Mouse (Mus musculus) testis, adult 2 months (tissue): ENCODE measurements around the gene 1700001C19Rik.
"Not testable (repeated sequence)": the region's sequence is repeated elsewhere in the genome, so short reads cannot be mapped to it uniquely, and the experiment has no call there.

Experiments
- CTCF ChIP-seq: fragments of 200-500 bp; IDR thresholded peaks from 2 replicates; pipeline ENCODE4 v1.5.1; 2012; ENCODE audit warnings: low read depth, mild to moderate bottlenecking, inconsistent platforms, low read length, moderate library complexity; ENCODE audit not compliant: control insufficient read depth, insufficient read depth, insufficient replicate concordance
- POLR2A ChIP-seq: fragments of 200-500 bp; IDR thresholded peaks from 2 replicates; pipeline ENCODE4 v1.6.1; 2012; ENCODE audit warnings: low read depth, mild to moderate bottlenecking, inconsistent platforms, low read length, moderate library complexity; ENCODE audit not compliant: control insufficient read depth

DNA sequence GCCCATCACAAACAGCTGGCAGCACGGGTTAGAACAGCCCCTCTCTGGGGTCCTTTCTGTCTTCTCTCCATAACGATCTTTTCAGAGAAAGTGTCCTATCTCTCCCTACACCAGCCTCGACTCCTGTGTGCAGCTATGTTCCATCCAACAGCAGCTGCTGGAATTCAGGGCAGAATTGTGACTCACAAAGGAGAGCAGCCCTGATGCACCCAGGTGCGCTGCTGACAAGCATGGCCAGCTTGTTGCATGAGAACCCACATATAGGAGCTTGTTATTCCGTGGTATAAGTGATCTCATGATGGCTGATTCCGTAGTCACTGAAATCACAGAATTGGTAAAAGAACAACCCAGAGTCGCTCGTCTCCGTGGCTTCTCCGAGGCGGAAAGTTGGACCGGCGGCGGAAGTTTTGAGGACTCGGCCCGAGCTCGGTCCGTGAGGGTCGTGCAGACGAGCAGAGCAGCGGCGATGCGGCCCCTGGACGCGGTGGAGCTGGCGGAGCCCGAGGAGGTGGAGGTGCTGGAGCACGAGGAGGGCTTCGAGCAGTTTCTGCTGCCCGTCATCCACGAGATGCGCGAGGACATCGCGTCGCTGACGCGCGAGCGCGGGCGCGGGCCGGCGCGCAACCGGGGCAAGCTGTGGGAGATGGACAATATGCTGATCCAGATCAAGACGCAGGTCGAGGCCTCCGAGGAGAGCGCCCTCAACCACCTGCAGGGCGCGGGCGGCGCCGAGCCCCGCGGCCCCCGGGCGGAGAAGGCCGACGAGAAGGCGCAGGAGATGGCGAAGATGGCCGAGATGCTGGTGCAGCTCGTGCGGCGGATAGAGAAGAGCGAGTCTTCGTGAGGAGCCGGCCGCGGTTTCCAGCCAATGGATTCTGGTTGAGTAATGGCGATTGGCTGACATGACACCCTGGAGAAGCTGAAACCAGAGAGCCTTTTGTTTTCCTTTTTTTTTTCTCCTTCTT is 27.0 kb downstream of the 1700001C19Rik start:
- TF ChIP-seq POLR2A, result peak; percentile 42; the same call in 1 of the 2 replicates
- TF ChIP-seq CTCF, result not testable (repeated sequence)
